Mouse (Mus musculus): ENCODE data around the gene Ccdc170. TPM values are rescaled to one million over a fixed set of nuclear protein-coding genes. Genes with fewer than 3 reads are reported as not detected.

Ccdc170 gene
- polyA plus RNA-seq, 1 experiment from 2014 or later: 0.34 TPM

DNA sequence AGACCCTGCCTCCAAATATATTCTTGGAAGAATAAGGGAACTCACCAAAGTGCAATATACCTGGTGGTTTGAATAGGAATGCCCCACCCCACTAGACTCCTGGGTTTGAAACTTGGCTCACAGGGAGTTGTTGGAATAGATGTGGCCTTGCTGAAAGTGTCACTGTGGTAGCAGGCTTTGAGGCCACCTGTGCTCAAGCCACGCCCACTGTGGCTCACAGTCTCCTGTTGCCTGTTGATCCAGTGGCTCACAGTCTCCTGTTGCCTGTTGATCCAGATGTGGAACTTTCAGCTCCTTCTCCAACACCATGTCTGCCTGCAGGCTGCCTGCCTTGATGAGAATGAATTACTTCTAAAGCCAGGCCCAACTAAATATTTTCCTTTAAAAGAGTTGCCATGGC is 1.5 kb downstream of the Ccdc170 start:
- Histone ChIP-seq H3K4me3 (no peak overlapping the region), H3K9ac (no peak overlapping the region), H3K4me2 (no peak overlapping the region), H3K9me3 (no peaks in the 10 kb centered on the region), H3K4me1 (no peaks in the 10 kb centered on the region), H3K27me3 (replicated peaks) (no peaks in the 10 kb centered on the region), H3K27ac (no peak overlapping the region), H3K36me3 (replicated peaks) (no peaks in the 10 kb centered on the region)
- 83% methylated on average over 1 of the region's 1 CpGs for WGBS
- ATAC-seq (replicated peaks): no peak

GRCm38 (mm10) chr10:4484986-4485385 is 2.7 kb downstream of the Ccdc170 start:
- 87% methylated on average over 9 of the region's 9 CpGs for WGBS
- no peak overlapping the region for H3K27ac ChIP-seq
- H3K9ac ChIP-seq: no peak overlapping the region
- H3K4me1 ChIP-seq: no peaks in the 10 kb centered on the region
- H3K9me3 ChIP-seq: no peaks in the 10 kb centered on the region
- no peak overlapping the region for H3K4me3 ChIP-seq
- H3K4me2 ChIP-seq: no peak overlapping the region
- ATAC-seq (replicated peaks): no peak
- H3K27me3 ChIP-seq (replicated peaks): no peaks in the 10 kb centered on the region
- no peaks in the 10 kb centered on the region for H3K36me3 ChIP-seq (replicated peaks)

GRCm38 (mm10) chr10:4489865-4490264 is 7.6 kb downstream of the Ccdc170 start:
- Histone ChIP-seq H3K4me3 (no peak overlapping the region), H3K36me3 (replicated peaks) (no peaks in the 10 kb centered on the region), H3K9me3 (no peaks in the 10 kb centered on the region), H3K4me1 (no peaks in the 10 kb centered on the region), H3K27ac (no peak overlapping the region), H3K9ac (no peak overlapping the region), H3K27me3 (replicated peaks) (no peaks in the 10 kb centered on the region), H3K4me2 (no peak overlapping the region)
- ATAC-seq (replicated peaks): no peak
- WGBS: 71% methylated on average over 5 of the region's 5 CpGs

- 0 out of 2 replicates have a peak, but pooled peaks have one; percentile 45 for ATAC-seq (replicated peaks)
- Histone ChIP-seq H3K9ac (no peak overlapping the region), H3K4me3 (no peak overlapping the region), H3K4me2 (no peak overlapping the region), H3K27me3 (replicated peaks) (no peaks in the 10 kb centered on the region), H3K27ac (no peak overlapping the region), H3K9me3 (no peaks in the 10 kb centered on the region), H3K4me1 (no peaks in the 10 kb centered on the region), H3K36me3 (replicated peaks) (no peaks in the 10 kb centered on the region)
- WGBS: 57% methylated on average over 3 of the region's 3 CpGs
These were observed 9.0 kb downstream of the Ccdc170 start for GRCm38 (mm10) chr10:4491281-4491680.

GRCm38 (mm10) chr10:4492045-4492444 is 9.7 kb downstream of the Ccdc170 start:
- no peaks in the 10 kb centered on the region for H3K27me3 ChIP-seq (replicated peaks)
- peak; percentile 20; the same call in 1 of the 2 replicates for ATAC-seq (replicated peaks)
- 53% methylated on average over 1 of the region's 1 CpGs for WGBS
- no peak overlapping the region for H3K9ac ChIP-seq
- no peaks in the 10 kb centered on the region for H3K4me1 ChIP-seq
- H3K36me3 ChIP-seq (replicated peaks): no peaks in the 10 kb centered on the region
- no peaks in the 10 kb centered on the region for H3K9me3 ChIP-seq
- no peak overlapping the region for H3K4me2 ChIP-seq
- H3K27ac ChIP-seq: no peak overlapping the region
- no peak overlapping the region for H3K4me3 ChIP-seq

DNA sequence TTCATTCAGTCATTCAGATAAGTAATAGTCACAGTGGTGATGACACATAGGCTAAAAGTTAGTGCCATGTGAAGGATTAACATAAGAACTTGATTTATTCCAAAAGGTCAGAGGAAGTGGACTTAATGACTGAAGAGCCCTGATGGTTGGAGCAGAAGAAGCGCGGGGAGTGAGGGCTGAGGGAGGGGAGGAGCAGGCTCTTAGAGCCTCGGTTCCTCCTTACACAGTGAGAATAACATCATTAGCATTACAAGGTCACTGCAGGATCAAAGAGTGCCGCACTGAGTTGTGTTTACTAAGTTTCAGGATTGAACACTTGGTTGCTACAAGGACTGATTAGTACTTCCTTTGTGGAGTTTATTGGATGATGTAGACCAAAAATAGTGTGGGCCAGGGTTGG is 10.6 kb downstream of the Ccdc170 start:
- ATAC-seq (replicated peaks): no peak
- no peak overlapping the region for H3K27ac ChIP-seq
- WGBS: 8% methylated on average over 4 of the region's 4 CpGs
- H3K4me3 ChIP-seq: no peak overlapping the region
- H3K27me3 ChIP-seq (replicated peaks): no peaks in the 10 kb centered on the region
- no peaks in the 10 kb centered on the region for H3K9me3 ChIP-seq
- H3K9ac ChIP-seq: no peak overlapping the region
- no peaks in the 10 kb centered on the region for H3K4me1 ChIP-seq
- no peaks in the 10 kb centered on the region for H3K36me3 ChIP-seq (replicated peaks)
- no peak overlapping the region for H3K4me2 ChIP-seq

DNA sequence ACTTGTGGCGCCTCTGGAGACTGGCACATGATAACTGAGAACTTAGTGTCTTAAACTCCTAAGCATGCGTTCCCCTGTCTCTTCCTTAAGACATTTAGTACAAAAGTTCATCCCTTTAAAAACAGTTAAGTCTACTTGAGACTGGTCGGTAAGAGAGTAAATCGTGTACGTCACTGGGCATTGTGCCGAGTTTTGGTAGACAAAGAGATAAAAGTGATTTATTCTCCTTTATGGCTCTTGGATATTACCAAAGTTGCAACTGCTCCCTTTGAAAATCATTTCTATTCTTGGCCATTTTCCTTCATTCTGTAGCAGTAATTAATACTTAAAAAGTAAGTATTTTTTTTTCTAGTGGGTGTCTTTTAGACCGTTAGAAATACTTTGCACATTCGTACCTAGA is 20.9 kb downstream of the Ccdc170 start:
- Histone ChIP-seq H3K27me3 (replicated peaks) (no peaks in the 10 kb centered on the region), H3K4me2 (no peak overlapping the region), H3K4me1 (no peaks in the 10 kb centered on the region), H3K9me3 (no peaks in the 10 kb centered on the region), H3K4me3 (no peak overlapping the region), H3K36me3 (replicated peaks) (no peaks in the 10 kb centered on the region), H3K27ac (no peak overlapping the region), H3K9ac (no peak overlapping the region)
- WGBS: 92% methylated on average over 8 of the region's 8 CpGs
- no peak for ATAC-seq (replicated peaks)

DNA sequence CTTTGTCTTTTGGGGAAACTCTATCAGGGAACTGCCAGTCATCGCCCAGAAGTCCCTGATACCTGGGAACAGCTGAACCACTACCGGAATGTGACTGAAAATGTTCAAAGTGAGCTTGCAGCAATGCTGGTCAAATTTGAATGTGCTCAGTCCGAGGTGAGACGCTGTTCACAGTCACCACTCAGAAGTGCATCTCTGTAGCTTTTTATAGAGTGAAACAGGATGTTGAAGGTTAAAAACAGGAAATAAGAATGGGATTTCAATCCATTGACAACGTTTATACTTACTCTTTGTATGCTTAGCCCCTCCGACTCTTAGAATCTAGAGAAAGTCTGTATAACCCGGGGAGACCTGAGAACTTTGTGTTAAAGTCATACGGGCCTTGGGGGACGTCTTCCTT is 30.4 kb downstream of the Ccdc170 start:
- 87% methylated on average over 9 of the region's 9 CpGs for WGBS
- no peaks in the 10 kb centered on the region for H3K9me3 ChIP-seq

DNA sequence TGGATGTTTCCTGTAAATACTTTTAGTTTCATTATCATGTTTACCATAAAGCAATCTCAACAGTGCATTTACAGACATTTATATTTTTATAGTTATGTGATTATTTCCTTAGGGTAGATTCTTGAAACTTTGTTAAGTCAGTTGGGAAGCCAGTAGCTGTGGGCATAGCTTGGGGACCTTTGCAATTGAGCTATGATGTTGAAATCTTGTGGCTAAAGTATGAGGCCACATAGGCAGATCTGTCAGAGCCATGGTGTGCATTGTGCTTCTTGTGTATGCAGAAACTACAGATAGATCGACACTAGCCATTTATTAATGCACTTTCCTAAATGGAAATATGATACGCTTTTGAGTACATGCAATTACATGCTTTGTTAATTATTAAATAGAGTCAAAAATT is 35.3 kb downstream of the Ccdc170 start:
- Histone ChIP-seq H3K36me3 (replicated peaks) (no peaks in the 10 kb centered on the region), H3K4me2 (no peak overlapping the region), H3K9ac (no peak overlapping the region), H3K27ac (no peak overlapping the region), H3K4me3 (no peak overlapping the region), H3K4me1 (no peaks in the 10 kb centered on the region), H3K9me3 (no peaks in the 10 kb centered on the region), H3K27me3 (replicated peaks) (no peaks in the 10 kb centered on the region)
- 93% methylated on average over 2 of the region's 2 CpGs for WGBS
- ATAC-seq (replicated peaks): no peak

More for the DNA sequence above, 30.4 kb downstream of the Ccdc170 start:
- Histone ChIP-seq H3K27me3 (replicated peaks) (no peaks in the 10 kb centered on the region), H3K27ac (no peak overlapping the region), H3K9ac (no peak overlapping the region), H3K4me2 (no peak overlapping the region), H3K4me3 (no peak overlapping the region), H3K4me1 (no peaks in the 10 kb centered on the region), H3K36me3 (replicated peaks) (no peaks in the 10 kb centered on the region)
- ATAC-seq (replicated peaks): no peak

- WGBS: 80% methylated on average over 3 of the region's 3 CpGs
- no peak overlapping the region for H3K9ac ChIP-seq
These were observed 37.3 kb downstream of the Ccdc170 start for GRCm38 (mm10) chr10:4519645-4520044.

DNA sequence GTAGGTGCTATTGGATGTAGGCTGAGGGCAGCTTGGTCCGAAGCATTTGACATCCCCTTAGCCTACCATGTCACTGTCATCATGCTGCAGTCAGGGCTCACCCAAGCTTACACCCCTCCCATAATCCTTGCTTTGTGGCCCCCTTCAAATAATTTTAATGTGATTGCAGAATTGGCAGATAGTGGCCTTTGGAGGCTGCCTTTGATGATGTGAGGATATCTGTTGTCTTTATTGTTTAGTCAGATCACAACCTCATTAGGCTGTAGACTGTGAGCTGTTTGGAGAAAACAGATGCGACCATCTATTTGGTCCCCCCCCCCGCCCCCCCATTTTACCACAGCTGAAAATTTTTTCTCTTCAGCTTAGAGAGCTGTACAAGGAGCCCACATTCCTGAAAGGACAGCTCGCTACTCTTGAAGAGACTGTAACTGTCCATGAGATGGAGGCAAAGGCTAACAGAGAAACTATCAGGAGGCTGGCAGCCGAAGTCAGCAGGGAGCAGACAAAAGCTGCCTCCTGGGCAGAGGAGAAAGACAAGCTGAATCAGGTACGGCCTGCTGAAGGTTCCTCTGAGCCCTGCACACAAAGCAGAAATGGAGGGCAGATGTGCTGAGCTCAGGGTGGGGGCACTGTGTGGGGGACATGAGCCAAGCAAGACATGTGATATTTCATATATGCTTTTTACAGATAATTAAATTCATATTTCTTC is 38.2 kb downstream of the Ccdc170 start:
- Histone ChIP-seq H3K27me3 (replicated peaks) (no peaks in the 10 kb centered on the region), H3K4me2 (no peak overlapping the region), H3K4me3 (no peak overlapping the region), H3K9ac (no peak overlapping the region), H3K9me3 (no peaks in the 10 kb centered on the region), H3K4me1 (no peaks in the 10 kb centered on the region), H3K36me3 (replicated peaks) (no peaks in the 10 kb centered on the region), H3K27ac (no peak overlapping the region)
- WGBS: 47% methylated on average over 6 of the region's 6 CpGs
- peak; percentile 86 for ATAC-seq (replicated peaks)

More at GRCm38 (mm10) chr10:4519645-4520044, 37.3 kb downstream of the Ccdc170 start:
- no peak overlapping the region for H3K27ac ChIP-seq
- no peaks in the 10 kb centered on the region for H3K36me3 ChIP-seq (replicated peaks)
- no peak overlapping the region for H3K4me2 ChIP-seq
- H3K27me3 ChIP-seq (replicated peaks): no peaks in the 10 kb centered on the region
- H3K4me1 ChIP-seq: no peaks in the 10 kb centered on the region
- peak; percentile 22; the same call in 1 of the 2 replicates for ATAC-seq (replicated peaks)
- no peaks in the 10 kb centered on the region for H3K9me3 ChIP-seq
- H3K4me3 ChIP-seq: no peak overlapping the region

DNA sequence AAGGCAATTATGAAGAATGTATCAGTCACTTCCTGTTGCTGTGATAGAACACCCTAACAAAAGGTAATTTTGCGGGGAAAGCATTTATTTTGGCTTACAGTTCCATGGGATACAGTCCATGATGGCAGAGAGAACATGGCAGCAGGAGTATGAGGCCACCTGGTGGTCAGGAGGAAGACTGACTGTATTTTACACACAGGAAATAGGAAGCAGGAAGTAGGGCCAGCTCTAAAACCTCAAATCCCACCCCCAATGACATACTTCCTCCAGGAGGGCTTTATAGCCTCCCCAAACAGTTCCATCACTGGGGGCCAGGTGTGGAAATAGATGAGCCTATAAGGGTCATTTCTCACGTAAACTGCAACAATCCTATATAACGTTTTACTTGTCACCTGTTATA is 39.8 kb downstream of the Ccdc170 start:
- WGBS: 98% methylated on average over 3 of the region's 3 CpGs
- Histone ChIP-seq H3K4me2 (no peak overlapping the region), H3K27ac (no peak overlapping the region), H3K9ac (no peak overlapping the region), H3K36me3 (replicated peaks) (no peaks in the 10 kb centered on the region), H3K4me1 (no peaks in the 10 kb centered on the region), H3K27me3 (replicated peaks) (no peaks in the 10 kb centered on the region), H3K9me3 (no peaks in the 10 kb centered on the region), H3K4me3 (no peak overlapping the region)
- no peak for ATAC-seq (replicated peaks)

- no peaks in the 10 kb centered on the region for H3K27me3 ChIP-seq (replicated peaks)
- H3K4me1 ChIP-seq: no peaks in the 10 kb centered on the region
- no peaks in the 10 kb centered on the region for H3K36me3 ChIP-seq (replicated peaks)
- no peak overlapping the region for H3K4me3 ChIP-seq
- H3K9ac ChIP-seq: no peak overlapping the region
- 58% methylated on average over 4 of the region's 4 CpGs for WGBS
- ATAC-seq (replicated peaks): no peak
- H3K9me3 ChIP-seq: no peaks in the 10 kb centered on the region
- H3K27ac ChIP-seq: no peak overlapping the region
- H3K4me2 ChIP-seq: no peak overlapping the region
These were observed 40.8 kb downstream of the Ccdc170 start for GRCm38 (mm10) chr10:4523078-4523477.
